Mouse (Mus musculus) embryonic facial prominence, embryonic 13.5 days (tissue): Measurements from ENCODE around the gene St8sia1. TPM values are rescaled to one million over a fixed set of nuclear protein-coding genes. Genes with fewer than 3 reads are reported as not detected.

Experiments
- ATAC-seq: fragments of 200-750 bp; cut with Nextera tagmentation; 2 replicates; pipeline ENCODE4 v1.8.0; 2017; ENCODE audit warnings: low read depth; ENCODE audit not compliant: insufficient number of reproducible peaks, insufficient read depth, low FRiP score, low TSS enrichment
- H3K27ac ChIP-seq: fragments of 300-500 bp; sonication (generic); 2 replicates; pipeline ENCODE4 v1.5.1; 2015; ENCODE audit warnings: moderate library complexity, mild to moderate bottlenecking, inconsistent platforms
- H3K27me3 ChIP-seq: fragments of 300-500 bp; sonication (generic); 2 replicates; pipeline ENCODE4 v1.6.1; 2015; ENCODE audit warnings: mild to moderate bottlenecking, inconsistent platforms
- H3K36me3 ChIP-seq: fragments of 300-500 bp; sonication (generic); 2 replicates; pipeline ENCODE4 v1.6.1; 2015; ENCODE audit warnings: mild to moderate bottlenecking, inconsistent platforms
- H3K4me1 ChIP-seq: fragments of 300-500 bp; sonication (generic); 2 replicates; pipeline ENCODE4 v1.6.1; 2015; ENCODE audit warnings: inconsistent platforms
- H3K4me2 ChIP-seq: fragments of 300-500 bp; sonication (generic); 2 replicates; pipeline ENCODE4 v1.6.1; 2015; ENCODE audit warnings: moderate library complexity, mild to moderate bottlenecking, inconsistent platforms
- H3K4me3 ChIP-seq: fragments of 300-500 bp; sonication (generic); 2 replicates; pipeline ENCODE4 v1.5.1; 2015; ENCODE audit warnings: mild to moderate bottlenecking, inconsistent platforms
- H3K9ac ChIP-seq: fragments of 300-500 bp; sonication (generic); 2 replicates; pipeline ENCODE4 v1.6.1; 2015; ENCODE audit warnings: mild to moderate bottlenecking, inconsistent platforms
- H3K9me3 ChIP-seq: fragments of 300-500 bp; sonication (generic); 2 replicates; pipeline ENCODE4 v1.6.1; 2016; ENCODE audit warnings: inconsistent platforms
- WGBS: fragments of 180-500 bp; shearing (Covaris S2); methylation state at CpG from one replicate; pipeline ENCODE4 v1.1.7; 2015; ENCODE audit warnings: mixed read lengths; 5-methylcytosine and 5-hydroxymethylcytosine counted together
- polyA plus RNA-seq: library from polyadenylated mRNA; unstranded; fragments of >200 nt; fragmentation: Nextera tagmentation; extraction: Ambion mirVana; gene quantifications from 2 replicates; pipeline ENCODE4 v1.2.1, GENCODE M21; 2015

St8sia1 gene
- polyA plus RNA-seq, 1 experiment from 2014 or later: 0.87 TPM

GRCm38 (mm10) chr6:142888970-142889740 lies 75.1 kb downstream of the St8sia1 start:
- WGBS: 86% methylated on average over 9 of the region's 9 CpGs
- H3K27me3 ChIP-seq: no peaks in the 10 kb centered on the region
- H3K9me3 ChIP-seq: no peaks in the 10 kb centered on the region
- H3K4me2 ChIP-seq: no peak overlapping the region
- H3K4me3 ChIP-seq: no peak overlapping the region
- no peaks in the 10 kb centered on the region for H3K36me3 ChIP-seq
- no peak overlapping the region for H3K27ac ChIP-seq
- H3K9ac ChIP-seq: no peak overlapping the region
- no peak for ATAC-seq
- H3K4me1 ChIP-seq: no peaks in the 10 kb centered on the region

- Histone ChIP-seq H3K9ac (no peak overlapping the region), H3K36me3 (no peaks in the 10 kb centered on the region), H3K4me1 (no peaks in the 10 kb centered on the region), H3K27ac (no peak overlapping the region), H3K9me3 (no peaks in the 10 kb centered on the region), H3K4me3 (no peak overlapping the region), H3K27me3 (no peaks in the 10 kb centered on the region), H3K4me2 (no peak overlapping the region)
- WGBS: 76% methylated on average over 6 of the region's 6 CpGs
- no peak for ATAC-seq
Measured at GRCm38 (mm10) chr6:142888346-142888745, 75.9 kb downstream of the St8sia1 start.

GRCm38 (mm10) chr6:142887375-142887774 lies 76.9 kb downstream of the St8sia1 start:
- H3K27me3 ChIP-seq: no peaks in the 10 kb centered on the region
- no peaks in the 10 kb centered on the region for H3K36me3 ChIP-seq
- H3K4me1 ChIP-seq: no peaks in the 10 kb centered on the region
- no peak overlapping the region for H3K4me3 ChIP-seq
- H3K9ac ChIP-seq: no peak overlapping the region
- H3K4me2 ChIP-seq: no peak overlapping the region
- H3K27ac ChIP-seq: no peak overlapping the region
- no peaks in the 10 kb centered on the region for H3K9me3 ChIP-seq
- WGBS: 86% methylated on average over 1 of the region's 1 CpGs
- ATAC-seq: no peak

- 79% methylated on average over 11 of the region's 11 CpGs for WGBS
- no peaks in the 10 kb centered on the region; the same call in 1 of the 2 replicates for H3K9me3 ChIP-seq
- H3K27ac ChIP-seq: no peak overlapping the region
- H3K4me2 ChIP-seq: no peak overlapping the region
- H3K4me3 ChIP-seq: no peak overlapping the region
- ATAC-seq: no peak
- H3K4me1 ChIP-seq: no peaks in the 10 kb centered on the region
- no peak overlapping the region for H3K9ac ChIP-seq
- no peaks in the 10 kb centered on the region for H3K36me3 ChIP-seq
- H3K27me3 ChIP-seq: no peaks in the 10 kb centered on the region
Measured at GRCm38 (mm10) chr6:142885364-142886154, 78.7 kb downstream of the St8sia1 start.

GRCm38 (mm10) chr6:142884128-142884527 lies 80.1 kb downstream of the St8sia1 start:
- Histone ChIP-seq H3K9me3 (no peaks in the 10 kb centered on the region; the same call in 1 of the 2 replicates), H3K27me3 (no peaks in the 10 kb centered on the region), H3K4me2 (no peak overlapping the region), H3K4me1 (peaks cover under 1% of the 10 kb centered on the region; the same call in 1 of the 2 replicates), H3K9ac (no peak overlapping the region), H3K4me3 (no peak overlapping the region), H3K27ac (no peak overlapping the region), H3K36me3 (no peaks in the 10 kb centered on the region)
- 61% methylated on average over 9 of the region's 9 CpGs for WGBS
- no peak for ATAC-seq

GRCm38 (mm10) chr6:142880849-142881470 lies 83.3 kb downstream of the St8sia1 start:
- Histone ChIP-seq H3K9ac (no peak overlapping the region), H3K36me3 (no peaks in the 10 kb centered on the region), H3K4me1 (peaks cover 19% of the 10 kb centered on the region; the same call in 1 of the 2 replicates), H3K9me3 (no peaks in the 10 kb centered on the region; the same call in 1 of the 2 replicates), H3K27ac (no peak overlapping the region), H3K4me3 (no peak overlapping the region), H3K27me3 (no peaks in the 10 kb centered on the region), H3K4me2 (no peak overlapping the region)
- WGBS: 92% methylated on average over 8 of the region's 8 CpGs
- ATAC-seq: no peak

- H3K27ac ChIP-seq: no peak overlapping the region
- H3K4me3 ChIP-seq: no peak overlapping the region
- H3K36me3 ChIP-seq: no peaks in the 10 kb centered on the region
- ATAC-seq: no peak
- peaks cover 19% of the 10 kb centered on the region; the same call in 1 of the 2 replicates for H3K4me1 ChIP-seq
- no peaks in the 10 kb centered on the region; the same call in 1 of the 2 replicates for H3K9me3 ChIP-seq
- no peak overlapping the region for H3K4me2 ChIP-seq
- H3K27me3 ChIP-seq: no peaks in the 10 kb centered on the region
- 44% methylated on average over 15 of the region's 15 CpGs for WGBS
- H3K9ac ChIP-seq: no peak overlapping the region
Measured at GRCm38 (mm10) chr6:142878744-142879701, 85.2 kb downstream of the St8sia1 start.

- ATAC-seq: no peak
- Histone ChIP-seq H3K4me2 (no peak overlapping the region), H3K27me3 (no peaks in the 10 kb centered on the region), H3K27ac (no peak overlapping the region), H3K4me1 (peaks cover 19% of the 10 kb centered on the region; the same call in 1 of the 2 replicates), H3K36me3 (no peaks in the 10 kb centered on the region), H3K9ac (no peak overlapping the region), H3K4me3 (no peak overlapping the region), H3K9me3 (no peaks in the 10 kb centered on the region; the same call in 1 of the 2 replicates)
- WGBS: 77% methylated on average over 6 of the region's 6 CpGs
Measured at GRCm38 (mm10) chr6:142877221-142877620, 87.0 kb downstream of the St8sia1 start.

- peaks cover 19% of the 10 kb centered on the region; the same call in 1 of the 2 replicates for H3K4me1 ChIP-seq
Measured at GRCm38 (mm10) chr6:142876279-142876899, 87.9 kb downstream of the St8sia1 start.

GRCm38 (mm10) chr6:142873795-142874563 lies 90.3 kb downstream of the St8sia1 start:
- H3K9ac ChIP-seq: no peak overlapping the region
- H3K4me1 ChIP-seq: peaks cover 17% of the 10 kb centered on the region; the same call in 1 of the 2 replicates
- no peaks in the 10 kb centered on the region for H3K9me3 ChIP-seq
- H3K27me3 ChIP-seq: no peaks in the 10 kb centered on the region
- H3K36me3 ChIP-seq: no peaks in the 10 kb centered on the region
- H3K4me2 ChIP-seq: no peak overlapping the region
- no peak overlapping the region for H3K27ac ChIP-seq
- WGBS: 76% methylated on average over 11 of the region's 11 CpGs
- ATAC-seq: no peak
- H3K4me3 ChIP-seq: no peak overlapping the region

More at GRCm38 (mm10) chr6:142876279-142876899, 87.9 kb downstream of the St8sia1 start:
- Histone ChIP-seq H3K36me3 (no peaks in the 10 kb centered on the region), H3K27ac (no peak overlapping the region), H3K9me3 (no peaks in the 10 kb centered on the region), H3K4me2 (no peak overlapping the region), H3K27me3 (no peaks in the 10 kb centered on the region), H3K4me3 (no peak overlapping the region), H3K9ac (no peak overlapping the region)
- WGBS: 22% methylated on average over 8 of the region's 8 CpGs
- ATAC-seq: no peak
